Mouse (Mus musculus) embryonic facial prominence, embryonic 10.5 days (tissue): ENCODE results near the gene Tmem198b. TPM values are rescaled to one million over a fixed set of nuclear protein-coding genes. Genes with fewer than 3 reads are reported as not detected.

Experiments
- DNase-seq: peaks from one replicate; pipeline ENCODE4 v3.0.0-alpha.2; 2017; ENCODE audit warnings: low spot score
- H3K27ac ChIP-seq: fragments of 300-500 bp; sonication (generic); replicated peaks from 2 replicates; pipeline ENCODE4 v1.5.1; 2016; ENCODE audit warnings: mild to moderate bottlenecking
- H3K27me3 ChIP-seq: fragments of 300-500 bp; sonication (generic); replicated peaks from 2 replicates; pipeline ENCODE4 v1.6.1; 2016; ENCODE audit warnings: low read depth, mild to moderate bottlenecking; ENCODE audit not compliant: poor library complexity, severe bottlenecking
- H3K36me3 ChIP-seq: fragments of 300-500 bp; sonication (generic); replicated peaks from 2 replicates; pipeline ENCODE4 v1.6.1; 2016; ENCODE audit warnings: mild to moderate bottlenecking, moderate library complexity
- H3K4me1 ChIP-seq: fragments of 300-500 bp; sonication (generic); 2 replicates; pipeline ENCODE4 v1.6.1; 2016
- H3K4me3 ChIP-seq: fragments of 300-500 bp; sonication (generic); 2 replicates; pipeline ENCODE4 v1.5.1; 2016; ENCODE audit warnings: mild to moderate bottlenecking, moderate library complexity
- H3K9me3 ChIP-seq: fragments of 300-500 bp; sonication (generic); 2 replicates; pipeline ENCODE4 v1.6.1; 2016; ENCODE audit warnings: mild to moderate bottlenecking
- WGBS: fragments of 180-500 bp; shearing (Covaris S2); methylation state at CpG from one replicate; pipeline ENCODE4 v1.1.7; 2016; 5-methylcytosine and 5-hydroxymethylcytosine counted together
- polyA plus RNA-seq: library from polyadenylated mRNA; unstranded; fragments of >200 nt; fragmentation: Nextera tagmentation; extraction: Ambion mirVana; gene quantifications from 2 replicates; pipeline ENCODE4 v1.2.1, GENCODE M21; 2016

The Tmem198b gene
- polyA plus RNA-seq, 1 experiment from 2014 or later: 17.9 TPM

DNA sequence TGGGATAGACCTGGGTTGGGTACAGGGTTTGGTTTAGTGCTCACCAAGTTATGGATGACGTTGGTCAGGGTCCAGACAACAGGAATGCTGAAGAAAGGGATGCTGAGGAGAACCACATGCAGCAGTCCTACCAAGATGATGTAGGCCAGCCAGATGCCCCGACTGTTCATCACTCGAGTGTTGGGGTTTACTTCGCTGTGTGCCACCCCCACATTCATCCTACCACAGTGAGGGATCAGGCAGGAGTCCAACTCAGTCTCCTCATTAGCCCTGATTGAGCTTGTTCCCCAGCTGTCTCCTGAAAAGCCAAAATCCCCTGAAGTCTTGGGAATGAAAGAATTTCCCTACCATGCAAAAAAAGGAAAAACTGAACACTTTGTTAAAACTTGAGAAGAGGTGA, 16.0 kb upstream of the Tmem198b start:
- no peak for DNase-seq
- H3K36me3 ChIP-seq: peaks cover 62% of the 10 kb centered on the region
- peaks cover 18% of the 10 kb centered on the region for H3K4me1 ChIP-seq

DNA sequence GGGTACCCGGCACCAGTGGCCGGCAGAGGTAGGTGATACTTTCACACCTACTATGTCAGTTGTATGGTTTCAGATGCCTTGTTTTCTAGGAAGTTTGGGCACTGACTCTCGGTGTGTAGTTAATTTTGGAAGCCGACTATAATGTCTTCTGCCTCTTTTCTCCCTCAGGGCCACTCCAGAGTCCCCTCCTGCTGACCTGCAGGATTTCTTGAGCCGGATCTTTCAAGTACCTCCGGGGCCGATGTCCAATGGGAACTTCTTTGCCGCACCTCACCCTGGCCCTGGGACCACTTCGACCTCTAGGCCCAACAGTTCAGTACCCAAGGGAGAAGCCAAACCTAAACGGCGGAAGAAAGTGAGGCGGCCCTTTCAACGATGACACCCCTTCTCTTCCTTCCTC, 12.9 kb upstream of the Tmem198b start, which contains the start of gene Sarnp:
Sarnp (plus strand) TSS at position 301 of the 400 bp plus-strand sequence.
- DNase-seq: no peak
- Histone ChIP-seq H3K36me3 (peaks cover 79% of the 10 kb centered on the region), H3K9me3 (no peaks in the 10 kb centered on the region), H3K4me1 (peaks cover 11% of the 10 kb centered on the region), H3K27ac (no peak within 1 kb of the TSS), H3K4me3 (no peak within 1 kb of the TSS), H3K27me3 (no peaks in the 10 kb centered on the region)
- WGBS: 93% methylated on average over 13 of the region's 13 CpGs

More for the DNA sequence above, 16.0 kb upstream of the Tmem198b start:
- H3K27me3 ChIP-seq: no peaks in the 10 kb centered on the region
- no peaks in the 10 kb centered on the region for H3K9me3 ChIP-seq
- H3K4me3 ChIP-seq: 0 out of 2 replicates have a peak overlapping the region, but pooled peaks have one; percentile 92
- H3K27ac ChIP-seq: no peak overlapping the region
- 88% methylated on average over 4 of the region's 4 CpGs for WGBS

GRCm38 (mm10) chr10:128807018-128807417, 2.8 kb upstream of the Tmem198b start:
- peaks cover 59% of the 10 kb centered on the region for H3K4me1 ChIP-seq
- H3K27ac ChIP-seq: no peak overlapping the region
- peaks cover 46% of the 10 kb centered on the region for H3K36me3 ChIP-seq
- H3K4me3 ChIP-seq: peak overlapping the region; percentile 72
- DNase-seq: no peak
- H3K9me3 ChIP-seq: no peaks in the 10 kb centered on the region
- 94% methylated on average over 8 of the region's 8 CpGs for whole genome bisulfite sequencing
- no peaks in the 10 kb centered on the region for H3K27me3 ChIP-seq

- Histone ChIP-seq H3K36me3 (peaks cover 54% of the 10 kb centered on the region), H3K9me3 (no peaks in the 10 kb centered on the region), H3K27me3 (no peaks in the 10 kb centered on the region), H3K27ac (peak overlapping the region; percentile 91), H3K4me1 (peaks cover 59% of the 10 kb centered on the region), H3K4me3 (peak overlapping the region; percentile 72)
- WGBS: 69% methylated on average over 6 of the region's 6 CpGs
- no peak for DNase-seq
These were observed 1.9 kb upstream of the Tmem198b start for GRCm38 (mm10) chr10:128806086-128806485.

DNA sequence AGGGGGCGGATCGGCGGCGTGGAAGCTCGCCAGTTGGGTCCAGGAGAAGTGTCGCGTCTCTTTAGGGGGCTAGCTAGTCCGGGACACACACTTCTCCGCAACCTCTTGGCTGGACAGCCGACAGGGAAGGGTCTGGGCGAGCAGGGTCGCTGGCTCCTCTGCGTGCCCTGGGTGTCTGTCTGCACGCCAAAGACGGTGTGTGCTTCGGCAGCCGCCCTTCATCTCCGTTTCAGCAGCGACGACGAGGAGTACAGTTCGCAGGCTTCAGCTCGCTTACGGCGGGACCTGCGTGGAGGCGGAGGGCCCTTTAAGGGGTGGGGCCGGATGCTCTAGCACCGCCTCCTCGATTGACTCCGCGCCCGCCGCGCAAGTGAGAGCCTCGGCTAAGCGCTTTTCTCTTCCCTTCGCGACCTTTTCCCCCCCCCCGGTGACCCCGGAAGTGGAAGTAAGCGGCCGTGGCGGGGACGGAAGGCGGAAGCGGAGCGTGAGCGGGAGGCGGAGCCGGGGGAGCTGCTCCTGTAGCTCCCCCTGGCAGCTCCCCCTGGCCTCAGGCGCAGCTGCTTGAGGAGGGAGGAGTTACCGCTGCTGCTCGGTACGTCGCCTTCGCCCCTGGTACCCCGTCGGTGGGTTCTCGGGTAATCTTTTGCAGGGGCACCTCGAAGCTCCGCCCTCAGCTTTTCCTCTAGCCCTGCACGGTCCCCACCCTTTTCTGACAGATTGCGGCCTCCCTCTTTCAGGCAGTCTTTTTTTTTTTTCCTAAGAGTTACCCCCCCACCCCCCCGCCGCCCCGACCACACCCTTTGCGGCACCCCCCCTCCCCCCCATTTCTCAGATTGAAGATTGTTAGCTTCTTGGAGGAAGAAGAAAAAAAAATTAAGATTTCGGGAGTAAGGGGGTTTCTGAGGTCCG, 1.2 kb upstream of the Tmem198b start:
- DNase-seq: peak; percentile 99
- under 1% methylated on average over 70 of the region's 70 CpGs for WGBS
- Histone ChIP-seq H3K4me3 (peak overlapping the region; percentile 72), H3K27me3 (no peaks in the 10 kb centered on the region), H3K36me3 (peaks cover 59% of the 10 kb centered on the region), H3K9me3 (no peaks in the 10 kb centered on the region), H3K27ac (peak overlapping the region; percentile 91), H3K4me1 (peaks cover 59% of the 10 kb centered on the region)

DNA sequence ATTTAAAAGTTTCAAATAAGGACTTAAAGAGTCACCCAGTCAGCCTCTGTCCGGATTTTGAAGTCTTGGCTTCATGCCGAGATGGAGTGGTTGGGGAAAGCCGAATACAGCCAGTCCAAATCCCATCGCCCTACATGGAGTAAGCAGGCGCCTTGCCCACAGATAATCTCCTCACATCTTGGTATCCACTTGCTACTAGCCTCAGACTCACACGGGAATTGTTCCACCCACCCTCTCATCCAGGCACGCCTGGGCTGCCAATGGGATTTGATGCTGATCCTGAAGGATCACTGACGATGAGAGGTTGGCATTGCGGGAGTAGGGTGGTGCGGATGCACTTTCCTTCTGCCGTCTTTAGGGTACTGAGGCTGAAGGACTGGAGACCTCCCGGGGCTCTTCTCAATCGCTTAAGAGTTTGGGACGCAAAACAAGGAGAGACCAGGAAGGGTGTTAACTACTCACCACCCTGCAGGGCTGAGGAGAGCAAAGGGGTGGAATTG, 349 bp downstream of the Tmem198b start, which contains the start of gene Dnajc14:
Dnajc14 (plus strand) TSS at position 292 of the 500 bp plus-strand sequence.
- DNase-seq: peak; percentile 63
- 2% methylated on average over 14 of the region's 14 CpGs for WGBS
- H3K4me1 ChIP-seq: peaks cover 50% of the 10 kb centered on the region
- no peaks in the 10 kb centered on the region for H3K9me3 ChIP-seq
- H3K27me3 ChIP-seq: no peaks in the 10 kb centered on the region
- H3K27ac ChIP-seq: peak within 1 kb of the TSS; percentile 91
- peaks cover 58% of the 10 kb centered on the region for H3K36me3 ChIP-seq
- peak within 1 kb of the TSS; percentile 72 for H3K4me3 ChIP-seq

DNA sequence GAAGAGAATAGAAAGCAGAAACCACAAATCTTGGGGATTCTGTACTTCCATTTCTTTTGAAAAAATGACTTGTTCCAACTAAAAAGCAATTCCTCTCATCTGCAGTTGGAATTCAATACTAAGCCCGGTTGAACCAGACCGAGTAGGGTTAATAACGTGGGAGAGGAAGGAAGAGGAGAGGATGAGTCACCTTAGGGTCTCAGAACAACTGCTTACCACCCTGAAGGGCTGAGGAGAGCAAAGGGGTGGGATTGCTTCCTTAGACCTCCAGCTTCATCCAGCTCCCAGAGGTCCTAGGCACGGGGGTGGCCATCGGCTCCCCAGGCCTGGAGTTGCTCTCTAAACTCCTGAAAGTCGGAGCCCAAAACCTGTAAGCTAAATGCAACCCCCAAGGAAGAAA, 809 bp downstream of the Tmem198b start:
- Histone ChIP-seq H3K4me1 (peaks cover 46% of the 10 kb centered on the region), H3K27me3 (no peaks in the 10 kb centered on the region), H3K4me3 (peak overlapping the region; percentile 72), H3K27ac (peak overlapping the region; percentile 91), H3K9me3 (no peaks in the 10 kb centered on the region), H3K36me3 (peaks cover 57% of the 10 kb centered on the region)
- 12% methylated on average over 6 of the region's 6 CpGs for WGBS
- no peak for DNase-seq

GRCm38 (mm10) chr10:128802956-128803355, 1.2 kb downstream of the Tmem198b start:
- no peaks in the 10 kb centered on the region for H3K27me3 ChIP-seq
- H3K9me3 ChIP-seq: no peaks in the 10 kb centered on the region
- WGBS: 57% methylated on average over 4 of the region's 4 CpGs
- peaks cover 56% of the 10 kb centered on the region for H3K36me3 ChIP-seq
- peak overlapping the region; percentile 91 for H3K27ac ChIP-seq
- peaks cover 42% of the 10 kb centered on the region for H3K4me1 ChIP-seq
- H3K4me3 ChIP-seq: peak overlapping the region; percentile 72
- no peak for DNase-seq

DNA sequence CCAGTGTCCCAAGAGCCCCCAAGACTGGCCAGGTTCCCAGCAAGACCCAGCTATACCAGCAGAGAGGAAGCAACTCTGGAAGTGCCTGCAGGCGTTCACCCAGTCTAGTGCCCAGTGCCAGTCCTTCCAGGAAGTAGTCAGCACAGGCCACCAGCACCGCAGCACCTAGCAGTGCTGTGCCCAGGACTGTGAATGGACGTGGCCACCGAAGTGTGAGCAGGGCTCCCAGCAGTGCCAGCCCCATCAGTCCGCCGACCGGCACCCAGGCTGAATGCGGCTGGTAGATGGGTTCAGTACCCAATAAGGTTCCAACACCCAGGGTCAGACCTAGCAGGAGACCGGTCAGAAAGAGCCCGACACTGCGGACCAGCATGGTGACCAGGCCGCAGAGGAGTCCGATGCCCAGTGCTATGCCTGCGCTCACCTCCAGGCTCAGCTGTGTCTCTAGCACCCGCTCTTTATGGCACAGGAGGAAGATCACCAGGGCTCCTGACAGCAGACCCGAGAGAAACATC, 2.1 kb downstream of the Tmem198b start:
- DNase-seq: no peak
- WGBS: 85% methylated on average over 16 of the region's 16 CpGs
- no peaks in the 10 kb centered on the region for H3K9me3 ChIP-seq
- H3K27ac ChIP-seq: no peak overlapping the region
- no peaks in the 10 kb centered on the region for H3K27me3 ChIP-seq
- H3K4me3 ChIP-seq: no peak overlapping the region; the same call in 1 of the 2 replicates
- peaks cover 33% of the 10 kb centered on the region for H3K4me1 ChIP-seq
- peaks cover 47% of the 10 kb centered on the region for H3K36me3 ChIP-seq

DNA sequence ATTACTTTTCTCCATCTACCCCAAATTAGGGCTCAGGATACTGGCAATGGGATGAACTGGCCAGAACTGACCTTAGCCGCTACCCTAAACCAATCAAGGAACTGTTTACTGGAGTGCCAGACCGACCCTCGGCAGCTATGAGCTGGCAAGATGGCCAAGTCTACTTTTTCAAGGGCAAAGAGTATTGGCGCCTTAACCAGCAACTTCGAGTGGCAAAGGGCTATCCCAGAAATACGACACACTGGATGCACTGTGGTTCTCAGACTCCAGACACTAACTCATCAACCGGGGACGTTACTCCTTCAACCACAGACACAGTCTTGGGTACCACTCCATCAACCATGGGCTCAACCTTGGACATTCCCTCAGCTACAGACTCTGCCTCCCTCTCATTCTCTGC, 5.5 kb downstream of the Tmem198b start:
- Histone ChIP-seq H3K27me3 (no peaks in the 10 kb centered on the region), H3K4me3 (no peak overlapping the region), H3K36me3 (peaks cover 40% of the 10 kb centered on the region), H3K9me3 (no peaks in the 10 kb centered on the region), H3K4me1 (peaks cover 17% of the 10 kb centered on the region), H3K27ac (no peak overlapping the region)
- DNase-seq: no peak
- 93% methylated on average over 8 of the region's 8 CpGs for WGBS

DNA sequence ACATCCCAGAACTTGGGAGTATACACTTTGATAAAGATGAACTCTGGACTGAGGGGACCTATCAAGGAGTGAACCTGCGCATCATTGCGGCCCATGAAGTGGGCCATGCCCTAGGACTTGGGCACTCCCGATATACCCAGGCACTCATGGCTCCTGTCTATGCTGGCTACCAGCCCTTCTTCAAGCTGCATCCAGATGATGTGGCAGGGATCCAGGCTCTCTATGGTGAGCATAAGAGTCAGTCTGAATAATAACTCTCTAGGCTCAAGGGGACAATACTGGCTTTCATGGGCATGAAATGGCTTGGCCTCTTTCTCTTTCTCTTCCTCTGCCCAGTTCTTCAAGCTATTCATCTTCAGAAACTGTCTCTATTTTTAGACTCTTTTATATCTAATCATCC, 8.6 kb downstream of the Tmem198b start:
- Histone ChIP-seq H3K4me1 (no peaks in the 10 kb centered on the region), H3K36me3 (peaks cover 22% of the 10 kb centered on the region), H3K4me3 (no peak overlapping the region), H3K27ac (no peak overlapping the region), H3K9me3 (no peaks in the 10 kb centered on the region), H3K27me3 (no peaks in the 10 kb centered on the region)
- 98% methylated on average over 3 of the region's 3 CpGs for WGBS
- no peak for DNase-seq

GRCm38 (mm10) chr10:128794391-128794790, 9.8 kb downstream of the Tmem198b start:
- no peak for DNase-seq
- WGBS: 91% methylated on average over 5 of the region's 5 CpGs
- Histone ChIP-seq H3K36me3 (peaks cover 11% of the 10 kb centered on the region; the same call in 1 of the 2 replicates), H3K27me3 (no peaks in the 10 kb centered on the region), H3K9me3 (no peaks in the 10 kb centered on the region), H3K27ac (no peak overlapping the region; the same call in 1 of the 2 replicates), H3K4me3 (no peak overlapping the region), H3K4me1 (no peaks in the 10 kb centered on the region)
